Mouse (Mus musculus) ovary, postnatal 36 days (tissue): ENCODE data around the gene Sycp2.
"Not testable (repeated sequence)": the region's sequence is repeated elsewhere in the genome, so short reads cannot be mapped to it uniquely, and the experiment has no call there.

Experiments used
- DNase-seq: peaks from one replicate; pipeline ENCODE4 v3.0.0; 2022; ENCODE audit warnings: low spot score, mixed read lengths

Sycp2 gene

GRCm38 (mm10) chr2:178413481-178414260, 6.2 kb upstream of the Sycp2 start:
- no peak for DNase-seq

- no peak for DNase-seq
These were observed 5.6 kb upstream of the Sycp2 start for GRCm38 (mm10) chr2:178413081-178413480.

GRCm38 (mm10) chr2:178412598-178412997, 5.1 kb upstream of the Sycp2 start:
- no peak for DNase-seq

GRCm38 (mm10) chr2:178410286-178410685, 2.8 kb upstream of the Sycp2 start:
- no peak for DNase-seq

- DNase-seq: no peak
These were observed 1.5 kb upstream of the Sycp2 start for GRCm38 (mm10) chr2:178409024-178409423.

GRCm38 (mm10) chr2:178342597-178342996, 64.9 kb downstream of the Sycp2 start:
- DNase-seq: no peak

- not testable (repeated sequence) for DNase-seq
These were observed 65.4 kb downstream of the Sycp2 start for GRCm38 (mm10) chr2:178342105-178342504.

GRCm38 (mm10) chr2:178339044-178339443, 68.4 kb downstream of the Sycp2 start:
- DNase-seq: no peak

- no peak for DNase-seq
These were observed 69.6 kb downstream of the Sycp2 start for GRCm38 (mm10) chr2:178337878-178338277.

- DNase-seq: no peak
These were observed 77.5 kb downstream of the Sycp2 start for GRCm38 (mm10) chr2:178329986-178330385.

- DNase-seq: no peak
These were observed 77.9 kb downstream of the Sycp2 start for GRCm38 (mm10) chr2:178329551-178329950.

- peak; percentile 22 for DNase-seq
These were observed 79.9 kb downstream of the Sycp2 start for GRCm38 (mm10) chr2:178327466-178328040.

GRCm38 (mm10) chr2:178326750-178327465, 80.6 kb downstream of the Sycp2 start:
- DNase-seq: no peak

- no peak for DNase-seq
These were observed 81.4 kb downstream of the Sycp2 start for GRCm38 (mm10) chr2:178326067-178326466.

GRCm38 (mm10) chr2:178324818-178325217, 82.7 kb downstream of the Sycp2 start:
- DNase-seq: no peak

- no peak for DNase-seq
These were observed 83.1 kb downstream of the Sycp2 start for GRCm38 (mm10) chr2:178324410-178324809.

- no peak for DNase-seq
These were observed 86.2 kb downstream of the Sycp2 start for GRCm38 (mm10) chr2:178321271-178321670.

GRCm38 (mm10) chr2:178319766-178320165, 87.7 kb downstream of the Sycp2 start:
- no peak for DNase-seq

- DNase-seq: no peak
These were observed 91.2 kb downstream of the Sycp2 start for GRCm38 (mm10) chr2:178316281-178316680.

GRCm38 (mm10) chr2:178313539-178313938, 93.9 kb downstream of the Sycp2 start:
- DNase-seq: no peak

- no peak for DNase-seq
These were observed 102.8 kb downstream of the Sycp2 start for GRCm38 (mm10) chr2:178304669-178305068.

GRCm38 (mm10) chr2:178304188-178304529, 103.3 kb downstream of the Sycp2 start:
- DNase-seq: no peak
